Mouse (Mus musculus) forebrain, embryonic 14.5 days (tissue): ENCODE measurements around the gene Palld. TPM values are rescaled to one million over a fixed set of nuclear protein-coding genes. Genes with fewer than 3 reads are reported as not detected.

ENCODE experiments used
- ATAC-seq: fragments of 200-750 bp; cut with Nextera tagmentation; 2 replicates; pipeline ENCODE4 v1.8.0; 2017; ENCODE audit warnings: mild to moderate bottlenecking, moderate library complexity
- DNase-seq: peaks from one replicate; pipeline ENCODE4 v3.0.0-alpha.2; 2015; ENCODE audit warnings: low spot score
- H3K27ac ChIP-seq: fragments of 300-500 bp; sonication (generic); 2 replicates; pipeline ENCODE4 v1.5.1; 2014; ENCODE audit warnings: low read depth, mild to moderate bottlenecking, control low read depth, low read length, moderate library complexity
- H3K27me3 ChIP-seq: fragments of 300-500 bp; sonication (generic); replicated peaks from 2 replicates; pipeline ENCODE4 v1.6.1; 2014; ENCODE audit warnings: low read length, control low read depth, mixed read lengths; ENCODE audit not compliant: control insufficient read depth, insufficient read depth
- H3K36me3 ChIP-seq: fragments of 300-500 bp; sonication (generic); 2 replicates; pipeline ENCODE4 v1.6.1; 2014; ENCODE audit warnings: low read length, control low read depth; ENCODE audit not compliant: control insufficient read depth, insufficient read depth
- H3K4me1 ChIP-seq: fragments of 300-500 bp; sonication (generic); 2 replicates; pipeline ENCODE4 v1.6.1; 2014; ENCODE audit warnings: antibody characterized with exemption, low read length, control low read depth; ENCODE audit not compliant: control insufficient read depth, insufficient read depth
- H3K4me2 ChIP-seq: fragments of 300-500 bp; sonication (generic); 2 replicates; pipeline ENCODE4 v1.6.1; 2014; ENCODE audit warnings: mild to moderate bottlenecking, control low read depth, low read length
- H3K4me3 ChIP-seq: fragments of 300-500 bp; sonication (generic); 2 replicates; pipeline ENCODE4 v1.5.1; 2014; ENCODE audit warnings: low read depth, low read length, control low read depth
- H3K9ac ChIP-seq: fragments of 300-500 bp; sonication (generic); 2 replicates; pipeline ENCODE4 v1.6.1; 2014; ENCODE audit warnings: mild to moderate bottlenecking, low read length, control low read depth, moderate library complexity
- H3K9me3 ChIP-seq: fragments of 300-500 bp; sonication (generic); replicated peaks from 2 replicates; pipeline ENCODE4 v1.6.1; 2016; ENCODE audit warnings: low read length, control low read depth, mixed read lengths; ENCODE audit not compliant: control insufficient read depth
- WGBS: fragments of 180-500 bp; shearing (Covaris S2); extraction: QIAGEN DNeasy Blood & Tissue Kit; methylation state at CpG from one replicate; pipeline ENCODE4 v1.1.7; 2014; 5-methylcytosine and 5-hydroxymethylcytosine counted together
- polyA plus RNA-seq: library from polyadenylated mRNA; unstranded; fragments of >200 nt; fragmentation: Nextera tagmentation; extraction: Ambion mirVana; gene quantifications from 2 replicates; pipeline ENCODE4 v1.2.1, GENCODE M21; 2014

Palld gene
- polyA plus RNA-seq, 1 experiment from 2014 or later: 15.9 TPM

- Histone ChIP-seq H3K27me3 (no peaks in the 10 kb centered on the region), H3K9me3 (no peaks in the 10 kb centered on the region), H3K9ac (no peak overlapping the region), H3K4me3 (no peak overlapping the region), H3K36me3 (no peaks in the 10 kb centered on the region), H3K4me2 (no peak overlapping the region), H3K4me1 (no peaks in the 10 kb centered on the region), H3K27ac (no peak overlapping the region)
- ATAC-seq (no peak), DNase-seq (no peak)
- 87% methylated on average over 8 of the region's 8 CpGs for WGBS
These were observed 319.9 kb downstream of the Palld start for GRCm38 (mm10) chr8:61582547-61582946.

- H3K27me3 ChIP-seq: no peaks in the 10 kb centered on the region
- H3K4me1 ChIP-seq: no peaks in the 10 kb centered on the region
- no peaks in the 10 kb centered on the region for H3K36me3 ChIP-seq
- no peak overlapping the region for H3K4me2 ChIP-seq
- no peaks in the 10 kb centered on the region for H3K9me3 ChIP-seq
- no peak overlapping the region for H3K4me3 ChIP-seq
- no peak overlapping the region for H3K27ac ChIP-seq
- no peak overlapping the region for H3K9ac ChIP-seq
- DNase-seq: no peak
- WGBS: 82% methylated on average over 5 of the region's 5 CpGs
- no peak for ATAC-seq
These were observed 321.2 kb downstream of the Palld start for GRCm38 (mm10) chr8:61581259-61581658.

GRCm38 (mm10) chr8:61579831-61580230 lies 322.7 kb downstream of the Palld start:
- H3K4me2 ChIP-seq: no peak overlapping the region
- no peak for ATAC-seq
- no peak overlapping the region for H3K9ac ChIP-seq
- no peaks in the 10 kb centered on the region for H3K9me3 ChIP-seq
- no peaks in the 10 kb centered on the region for H3K36me3 ChIP-seq
- H3K27ac ChIP-seq: no peak overlapping the region
- no peaks in the 10 kb centered on the region for H3K27me3 ChIP-seq
- no peaks in the 10 kb centered on the region for H3K4me1 ChIP-seq
- no peak for DNase-seq
- 86% methylated on average over 4 of the region's 4 CpGs for WGBS
- H3K4me3 ChIP-seq: no peak overlapping the region

- Histone ChIP-seq H3K27me3 (no peaks in the 10 kb centered on the region), H3K4me1 (no peaks in the 10 kb centered on the region), H3K4me3 (no peak overlapping the region), H3K9ac (no peak overlapping the region), H3K27ac (no peak overlapping the region), H3K9me3 (no peaks in the 10 kb centered on the region), H3K36me3 (no peaks in the 10 kb centered on the region), H3K4me2 (no peak overlapping the region)
- DNase-seq (no peak), ATAC-seq (no peak)
- WGBS: 91% methylated on average over 6 of the region's 6 CpGs
These were observed 323.7 kb downstream of the Palld start for GRCm38 (mm10) chr8:61578754-61579153.

- H3K27ac ChIP-seq: no peak overlapping the region
- ATAC-seq (no peak), DNase-seq (no peak)
- H3K36me3 ChIP-seq: no peaks in the 10 kb centered on the region
- H3K9ac ChIP-seq: no peak overlapping the region
- H3K27me3 ChIP-seq: no peaks in the 10 kb centered on the region
- WGBS: 64% methylated on average over 4 of the region's 4 CpGs
- H3K4me1 ChIP-seq: no peaks in the 10 kb centered on the region
- no peak overlapping the region for H3K4me3 ChIP-seq
- no peaks in the 10 kb centered on the region for H3K9me3 ChIP-seq
- H3K4me2 ChIP-seq: no peak overlapping the region
These were observed 327.3 kb downstream of the Palld start for GRCm38 (mm10) chr8:61575096-61575653.

- Histone ChIP-seq H3K9ac (no peak overlapping the region), H3K9me3 (no peaks in the 10 kb centered on the region), H3K4me1 (no peaks in the 10 kb centered on the region), H3K27ac (no peak overlapping the region), H3K27me3 (no peaks in the 10 kb centered on the region), H3K36me3 (no peaks in the 10 kb centered on the region), H3K4me2 (no peak overlapping the region), H3K4me3 (no peak overlapping the region)
- no peak for DNase-seq
- WGBS: 85% methylated on average over 7 of the region's 7 CpGs
- ATAC-seq: no peak
These were observed 328.0 kb downstream of the Palld start for GRCm38 (mm10) chr8:61574526-61574925.

GRCm38 (mm10) chr8:61573179-61573937 lies 329.1 kb downstream of the Palld start:
- no peaks in the 10 kb centered on the region for H3K36me3 ChIP-seq
- no peak for DNase-seq
- H3K9ac ChIP-seq: no peak overlapping the region
- ATAC-seq: no peak
- no peaks in the 10 kb centered on the region for H3K4me1 ChIP-seq
- no peak overlapping the region for H3K27ac ChIP-seq
- H3K4me3 ChIP-seq: no peak overlapping the region
- H3K4me2 ChIP-seq: no peak overlapping the region
- H3K9me3 ChIP-seq: no peaks in the 10 kb centered on the region
- no peaks in the 10 kb centered on the region for H3K27me3 ChIP-seq
- WGBS: 88% methylated on average over 8 of the region's 8 CpGs

GRCm38 (mm10) chr8:61572697-61573096 lies 329.8 kb downstream of the Palld start:
- no peak overlapping the region for H3K27ac ChIP-seq
- WGBS: 91% methylated on average over 6 of the region's 6 CpGs
- H3K9ac ChIP-seq: no peak overlapping the region
- no peaks in the 10 kb centered on the region for H3K9me3 ChIP-seq
- no peak overlapping the region for H3K4me2 ChIP-seq
- DNase-seq: no peak
- no peak overlapping the region for H3K4me3 ChIP-seq
- no peaks in the 10 kb centered on the region for H3K4me1 ChIP-seq
- no peaks in the 10 kb centered on the region for H3K36me3 ChIP-seq
- H3K27me3 ChIP-seq: no peaks in the 10 kb centered on the region
- ATAC-seq: no peak

- H3K4me3 ChIP-seq: no peak overlapping the region
- ATAC-seq (no peak), DNase-seq (no peak)
- H3K9ac ChIP-seq: no peak overlapping the region
- no peaks in the 10 kb centered on the region for H3K9me3 ChIP-seq
- no peaks in the 10 kb centered on the region for H3K27me3 ChIP-seq
- 94% methylated on average over 2 of the region's 2 CpGs for WGBS
- H3K27ac ChIP-seq: no peak overlapping the region
- no peak overlapping the region for H3K4me2 ChIP-seq
- H3K4me1 ChIP-seq: no peaks in the 10 kb centered on the region
- no peaks in the 10 kb centered on the region for H3K36me3 ChIP-seq
These were observed 331.9 kb downstream of the Palld start for GRCm38 (mm10) chr8:61570637-61571036.
